Mouse (Mus musculus): ENCODE measurements around the gene Fam228a. TPM values are rescaled to one million over a fixed set of nuclear protein-coding genes. Genes with fewer than 3 reads are reported as not detected.
"Not testable (repeated sequence)": the region's sequence is repeated elsewhere in the genome, so short reads cannot be mapped to it uniquely, and the experiment has no call there.

Gene Fam228a
- polyA plus RNA-seq, 1 experiment from 2014 or later, result 0.52 TPM

DNA sequence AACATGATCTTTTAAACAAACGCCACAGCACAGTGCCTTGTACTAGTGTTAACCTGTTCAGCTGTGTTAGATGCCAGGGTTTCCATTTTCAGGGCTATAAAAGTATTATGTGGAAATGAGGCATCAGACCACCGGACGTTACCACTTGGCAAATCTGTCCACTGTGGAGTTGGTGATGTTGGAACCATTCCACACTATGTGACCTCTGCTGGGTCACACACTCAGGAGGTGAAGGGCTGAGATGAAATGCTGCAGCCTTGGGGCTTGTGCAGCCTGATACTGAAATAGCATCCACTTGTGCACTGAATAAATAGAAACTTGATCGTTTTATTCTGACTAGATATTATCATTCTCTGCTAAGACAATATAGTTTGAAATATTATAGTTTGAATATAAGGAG is 24.9 kb downstream of the Fam228a start:
- Histone ChIP-seq H3K9me3 (no peaks in the 10 kb centered on the region), H3K4me1 (no peaks in the 10 kb centered on the region), H3K27ac (no peak overlapping the region), H3K9ac (no peak overlapping the region), H3K4me3 (no peak overlapping the region), H3K36me3 (peaks cover 46% of the 10 kb centered on the region), H3K27me3 (no peaks in the 10 kb centered on the region), H3K4me2 (no peak overlapping the region)
- 59% methylated on average over 4 of the region's 4 CpGs for WGBS
- no peak for ATAC-seq (ENCODE audit: insufficient number of reproducible peaks, low FRiP score, low TSS enrichment, low read depth)

- no peak for ATAC-seq (ENCODE audit: insufficient number of reproducible peaks, low FRiP score, low TSS enrichment, low read depth)
- Histone ChIP-seq H3K4me1 (no peaks in the 10 kb centered on the region), H3K9me3 (no peaks in the 10 kb centered on the region), H3K9ac (no peak overlapping the region), H3K27me3 (no peaks in the 10 kb centered on the region), H3K4me2 (no peak overlapping the region), H3K4me3 (no peak overlapping the region), H3K27ac (no peak overlapping the region), H3K36me3 (peaks cover 69% of the 10 kb centered on the region)
- WGBS, result 91% methylated on average over 7 of the region's 7 CpGs
Observed at GRCm38 (mm10) chr12:4709926-4710325, 28.3 kb downstream of the Fam228a start.

- H3K4me3 ChIP-seq, result no peak overlapping the region
- H3K9ac ChIP-seq, result no peak overlapping the region
- H3K4me2 ChIP-seq, result no peak overlapping the region
- no peak; the same call in 1 of the 2 replicates for ATAC-seq (ENCODE audit: insufficient number of reproducible peaks, low FRiP score, low TSS enrichment, low read depth)
- H3K4me1 ChIP-seq, result no peaks in the 10 kb centered on the region
- 70% methylated on average over 8 of the region's 8 CpGs for WGBS
- H3K36me3 ChIP-seq, result peaks cover 66% of the 10 kb centered on the region
- no peaks in the 10 kb centered on the region for H3K27me3 ChIP-seq
- no peaks in the 10 kb centered on the region for H3K9me3 ChIP-seq
- H3K27ac ChIP-seq, result no peak overlapping the region
Observed at GRCm38 (mm10) chr12:4708881-4709604, 29.2 kb downstream of the Fam228a start.

DNA sequence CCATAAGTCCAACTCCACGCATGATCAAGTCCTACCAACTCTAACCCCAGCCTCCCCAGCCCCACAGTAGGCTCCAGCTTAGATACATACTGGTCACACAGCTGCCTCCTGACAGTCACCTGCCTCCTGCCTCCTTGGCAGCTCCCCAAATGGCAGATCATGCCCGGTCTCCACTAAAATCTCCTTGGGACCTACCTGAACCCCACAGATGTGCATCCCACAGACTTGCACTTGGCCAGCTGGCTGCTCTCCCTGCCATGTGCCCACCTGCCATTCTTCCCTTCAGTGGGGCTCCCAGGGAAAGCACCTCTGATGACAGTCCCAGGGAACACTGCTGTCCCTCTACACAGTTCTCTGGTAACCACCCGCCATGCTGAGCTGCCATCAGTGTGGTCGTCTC is 29.9 kb downstream of the Fam228a start:
- Histone ChIP-seq H3K9ac (no peak overlapping the region), H3K27ac (no peak overlapping the region), H3K27me3 (no peaks in the 10 kb centered on the region), H3K36me3 (peaks cover 64% of the 10 kb centered on the region), H3K4me1 (no peaks in the 10 kb centered on the region), H3K9me3 (no peaks in the 10 kb centered on the region), H3K4me2 (no peak overlapping the region), H3K4me3 (no peak overlapping the region)
- 84% methylated on average over 4 of the region's 4 CpGs for whole genome bisulfite sequencing
- no peak for ATAC-seq (ENCODE audit: insufficient number of reproducible peaks, low FRiP score, low TSS enrichment, low read depth)

DNA sequence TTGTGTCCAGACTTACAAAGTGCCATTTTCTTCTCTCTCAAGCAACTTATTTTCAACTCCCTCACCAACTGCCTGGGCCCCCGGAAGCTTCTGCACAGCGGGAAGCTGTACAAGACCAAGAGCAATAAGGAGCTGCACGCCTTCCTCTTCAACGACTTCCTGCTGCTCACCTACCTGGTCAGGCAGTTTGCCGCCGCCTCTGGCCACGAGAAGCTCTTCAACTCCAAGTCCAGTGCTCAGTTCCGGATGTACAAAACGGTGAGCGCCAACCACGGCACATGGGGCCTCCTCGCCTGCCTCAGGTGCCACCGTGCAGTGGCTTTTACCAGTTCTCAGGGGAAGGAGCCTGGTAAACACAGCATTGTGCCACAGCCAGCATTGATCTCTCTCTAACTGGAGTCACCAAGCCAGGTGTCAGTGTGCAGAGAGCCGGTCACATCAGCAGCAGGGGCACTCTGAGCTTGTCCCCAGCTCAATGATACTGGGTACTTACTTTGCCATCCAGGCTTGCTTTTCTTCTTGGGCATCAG is 30.7 kb downstream of the Fam228a start:
- Histone ChIP-seq H3K4me3 (no peak overlapping the region), H3K4me2 (no peak overlapping the region), H3K9me3 (no peaks in the 10 kb centered on the region), H3K27me3 (no peaks in the 10 kb centered on the region), H3K4me1 (no peaks in the 10 kb centered on the region), H3K36me3 (peaks cover 60% of the 10 kb centered on the region), H3K9ac (no peak overlapping the region), H3K27ac (no peak overlapping the region)
- no peak for ATAC-seq (ENCODE audit: insufficient number of reproducible peaks, low FRiP score, low TSS enrichment, low read depth)
- 73% methylated on average over 14 of the region's 14 CpGs for WGBS

DNA sequence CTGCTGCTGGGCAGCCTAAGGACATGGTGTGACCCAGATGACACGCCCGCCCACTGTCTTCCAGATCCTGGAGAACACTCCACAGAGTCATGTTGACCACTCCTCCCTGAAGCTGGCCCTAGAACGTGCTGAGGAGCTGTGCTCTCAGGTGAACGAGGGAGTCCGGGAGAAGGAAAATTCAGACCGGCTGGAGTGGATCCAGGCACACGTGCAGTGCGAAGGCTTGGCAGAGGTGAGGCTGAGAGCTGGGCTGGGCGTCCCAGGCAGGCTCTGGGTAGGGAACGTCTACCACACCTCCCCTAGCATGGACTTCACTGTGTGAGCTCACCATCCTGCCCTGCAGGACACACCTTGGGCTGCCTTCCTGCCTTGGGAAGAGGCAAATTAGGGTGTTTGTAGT is 31.3 kb downstream of the Fam228a start:
- ATAC-seq (ENCODE audit: insufficient number of reproducible peaks, low FRiP score, low TSS enrichment, low read depth), result 0 out of 2 replicates have a peak, but pooled peaks have one; percentile 35
- Histone ChIP-seq H3K4me1 (no peaks in the 10 kb centered on the region), H3K27me3 (no peaks in the 10 kb centered on the region), H3K9me3 (no peaks in the 10 kb centered on the region), H3K27ac (no peak overlapping the region), H3K4me3 (no peak overlapping the region), H3K4me2 (no peak overlapping the region), H3K36me3 (peaks cover 60% of the 10 kb centered on the region), H3K9ac (no peak overlapping the region)
- 69% methylated on average over 10 of the region's 10 CpGs for WGBS

DNA sequence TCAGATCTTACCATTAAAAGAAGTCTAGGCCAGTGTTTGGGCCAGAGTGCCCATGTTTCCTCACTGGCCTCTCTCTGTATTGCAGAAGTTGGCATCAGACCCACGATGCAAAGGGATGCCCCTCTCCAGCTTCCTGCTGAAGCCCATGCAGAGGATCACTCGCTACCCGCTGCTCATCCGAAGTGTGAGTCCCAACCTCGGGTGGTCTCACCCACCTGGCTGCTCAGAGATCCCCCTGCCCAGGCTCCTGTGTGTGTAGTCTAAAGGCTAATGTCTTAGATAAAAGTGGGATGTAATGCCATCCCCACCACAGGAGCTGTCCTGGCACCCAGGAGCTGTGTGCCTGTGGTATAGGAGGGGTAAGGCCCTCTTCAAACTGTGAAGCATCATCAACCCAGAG is 32.1 kb downstream of the Fam228a start:
- H3K9me3 ChIP-seq, result no peaks in the 10 kb centered on the region
- no peak overlapping the region for H3K9ac ChIP-seq
- ATAC-seq (ENCODE audit: insufficient number of reproducible peaks, low FRiP score, low TSS enrichment, low read depth), result no peak
- H3K4me3 ChIP-seq, result no peak overlapping the region
- no peak overlapping the region for H3K27ac ChIP-seq
- H3K27me3 ChIP-seq, result no peaks in the 10 kb centered on the region
- H3K36me3 ChIP-seq, result peaks cover 61% of the 10 kb centered on the region
- H3K4me1 ChIP-seq, result no peaks in the 10 kb centered on the region
- WGBS, result 90% methylated on average over 5 of the region's 5 CpGs
- no peak overlapping the region for H3K4me2 ChIP-seq

GRCm38 (mm10) chr12:4705626-4706025 is 32.6 kb downstream of the Fam228a start:
- ATAC-seq (ENCODE audit: insufficient number of reproducible peaks, low FRiP score, low TSS enrichment, low read depth); H3K4me2 ChIP-seq; H3K4me3 ChIP-seq; H3K27me3 ChIP-seq; H3K9ac ChIP-seq; H3K4me1 ChIP-seq; H3K27ac ChIP-seq; H3K9me3 ChIP-seq: not testable (repeated sequence)
- H3K36me3 ChIP-seq, result peaks cover 65% of the 10 kb centered on the region
- WGBS, result 77% methylated on average over 6 of the region's 6 CpGs

DNA sequence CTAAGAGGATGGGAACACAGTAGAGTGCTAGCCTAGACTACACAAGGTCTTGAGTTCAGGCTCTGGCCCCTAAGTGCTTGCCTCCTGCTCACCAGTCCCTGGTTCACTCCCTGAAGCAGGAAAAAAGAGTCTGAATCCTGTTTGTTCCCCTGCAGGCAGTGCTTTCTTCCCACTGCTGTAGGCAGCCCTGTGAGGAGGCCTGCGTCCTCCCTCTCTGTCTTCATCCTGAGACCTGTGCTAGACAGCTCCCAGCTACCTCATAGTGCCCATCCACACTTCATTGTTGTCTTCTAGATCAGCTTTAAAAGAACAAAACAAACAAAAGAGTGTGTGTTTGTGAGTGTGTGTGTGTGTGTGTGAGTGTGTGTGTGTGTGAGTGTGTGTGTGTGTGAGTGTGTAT is 43.7 kb downstream of the Fam228a start:
- Histone ChIP-seq H3K4me2 (no peak overlapping the region), H3K4me3 (no peak overlapping the region), H3K9me3 (no peaks in the 10 kb centered on the region), H3K27ac (no peak overlapping the region), H3K4me1 (no peaks in the 10 kb centered on the region), H3K36me3 (peaks cover 21% of the 10 kb centered on the region), H3K9ac (no peak overlapping the region), H3K27me3 (no peaks in the 10 kb centered on the region)
- 97% methylated on average over 1 of the region's 1 CpGs for WGBS
- ATAC-seq (ENCODE audit: insufficient number of reproducible peaks, low FRiP score, low TSS enrichment, low read depth), result no peak

GRCm38 (mm10) chr12:4691193-4691592 is 47.0 kb downstream of the Fam228a start:
- 0 out of 2 replicates have a peak, but pooled peaks cover 7% of the 10 kb centered on the region for H3K36me3 ChIP-seq
- no peaks in the 10 kb centered on the region for H3K4me1 ChIP-seq
- ATAC-seq (ENCODE audit: insufficient number of reproducible peaks, low FRiP score, low TSS enrichment, low read depth), result no peak
- H3K27me3 ChIP-seq, result no peaks in the 10 kb centered on the region
- H3K9ac ChIP-seq, result no peak overlapping the region
- H3K4me2 ChIP-seq, result no peak overlapping the region
- H3K27ac ChIP-seq, result no peak overlapping the region
- 81% methylated on average over 3 of the region's 3 CpGs for WGBS
- H3K9me3 ChIP-seq, result no peaks in the 10 kb centered on the region
- no peak overlapping the region for H3K4me3 ChIP-seq

GRCm38 (mm10) chr12:4689341-4689740 is 48.9 kb downstream of the Fam228a start:
- Histone ChIP-seq H3K36me3 (0 out of 2 replicates have a peak, but pooled peaks cover 7% of the 10 kb centered on the region), H3K9me3 (no peaks in the 10 kb centered on the region), H3K4me2 (no peak overlapping the region), H3K9ac (no peak overlapping the region), H3K4me3 (no peak overlapping the region), H3K27me3 (no peaks in the 10 kb centered on the region), H3K4me1 (no peaks in the 10 kb centered on the region), H3K27ac (no peak overlapping the region)
- WGBS, result 92% methylated on average over 14 of the region's 14 CpGs
- ATAC-seq (ENCODE audit: insufficient number of reproducible peaks, low FRiP score, low TSS enrichment, low read depth), result no peak

DNA sequence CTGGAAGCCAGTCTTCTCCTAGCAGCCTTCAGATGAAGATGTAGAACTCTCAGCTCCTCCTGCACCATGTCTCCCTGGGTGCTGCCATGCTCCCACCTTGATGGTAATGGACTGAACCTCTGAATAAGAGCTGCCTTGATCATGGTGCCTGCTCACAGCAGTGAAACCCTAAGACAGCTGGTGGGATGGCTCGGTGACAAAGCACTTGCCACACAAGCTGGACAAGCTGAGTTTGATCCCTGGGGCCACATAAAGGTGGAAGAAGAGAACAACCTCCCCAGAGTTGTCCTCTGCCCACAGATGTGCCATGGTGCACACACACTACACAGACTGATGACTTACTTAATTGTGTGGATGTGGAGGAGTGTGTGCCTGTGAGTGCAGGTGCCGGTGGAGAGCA is 49.8 kb downstream of the Fam228a start:
- H3K36me3 ChIP-seq, result 0 out of 2 replicates have a peak, but pooled peaks cover 7% of the 10 kb centered on the region
- WGBS, result 84% methylated on average over 2 of the region's 2 CpGs
- no peak for ATAC-seq (ENCODE audit: insufficient number of reproducible peaks, low FRiP score, low TSS enrichment, low read depth)
- H3K9ac ChIP-seq, result no peak overlapping the region
- H3K9me3 ChIP-seq, result no peaks in the 10 kb centered on the region
- no peak overlapping the region for H3K4me2 ChIP-seq
- H3K27ac ChIP-seq, result no peak overlapping the region
- no peak overlapping the region for H3K4me3 ChIP-seq
- H3K4me1 ChIP-seq, result no peaks in the 10 kb centered on the region
- H3K27me3 ChIP-seq, result no peaks in the 10 kb centered on the region

All from limb, embryonic 15.5 days (tissue).